ENCODE assay signal across 22 mouse cellular contexts in genomic region chr19:40788004-40788714, GRCm38 (mm10). TPM values are rescaled to one million over a fixed set of nuclear protein-coding genes. Genes with fewer than 3 reads are reported as not detected.
DNase-seq lines count a peak whose midpoint lies in the region; ATAC-seq and TF ChIP-seq lines count a peak whose summit lies in the region.
"Had no signal": no experiment of that assay in that cellular context is flagged by ENCODE, and none has a peak within 500 bp of the region (broad histone marks: within the 10 kb centered on the region; RNA-seq: fewer than 3 reads in every experiment).

No protein-coding gene starts in this region.

- H3K4me1 ChIP-seq in thymus, adult 2 months (replicated peaks; ENCODE audit: control insufficient read depth, insufficient read depth, low read length) = peaks cover 3% of the 10 kb centered on the region; the same call in 1 of the 2 replicates
- H3K4me1 ChIP-seq in G1E (ENCODE audit: insufficient read depth, low read depth, low read length) = peaks cover 37% of the 10 kb centered on the region
- H3K4me1 ChIP-seq in lung, adult 2 months (ENCODE audit: control insufficient read depth, insufficient read depth, low read length) = no peaks in the 10 kb centered on the region
- H3K4me1 ChIP-seq: embryonic facial prominence, embryonic 13.5 days; forebrain, embryonic 12.5 days; heart, embryonic 13.5 days; hindbrain, embryonic 12.5 days had no signal

- peak; percentile 4 for DNase-seq in thymus, adult 2 months
- DNase-seq in thymus, postnatal 4 days = no peak
- peak; percentile 7 for DNase-seq in G1E (ENCODE audit: low spot score)
- peak; percentile 14 for DNase-seq in induced T-regulatory cell, adult 2 months (ENCODE audit: low read depth)
- DNase-seq in naive thymus-derived CD4-positive, alpha-beta T cell, adult 2 months (ENCODE audit: low read depth) = peak; percentile 36
- no peak for DNase-seq in lung, adult 2 months
- no peak for DNase-seq in left cerebral cortex, postnatal 36 days (ENCODE audit: low spot score in 2 of 2)
- DNase-seq in lung, postnatal 4 days = no peak
- DNase-seq: adrenal gland, postnatal 10 days; cerebellum, adult 11 months; cerebellum, adult 8-10 months; gastrocnemius, postnatal 14 days; heart, postnatal 36 days had no signal

- no peak for ATAC-seq in G1E (ENCODE audit: extremely low read depth, insufficient number of reproducible peaks, low FRiP score, poor library complexity, severe bottlenecking)
- ATAC-seq: forebrain, embryonic 16.5 days; hindbrain, embryonic 16.5 days had no signal

- H3K27ac ChIP-seq in thymus, adult 2 months (ENCODE audit: control insufficient read depth, insufficient read depth, low read length) = no peak overlapping the region
- H3K27ac ChIP-seq: embryonic facial prominence, embryonic 13.5 days; forebrain, embryonic 12.5 days; heart, embryonic 13.5 days; hindbrain, embryonic 12.5 days had no signal

- no peaks in the 10 kb centered on the region for H3K36me3 ChIP-seq in thymus, adult 2 months (ENCODE audit: control insufficient read depth, insufficient read depth, low read length)
- H3K36me3 ChIP-seq in G1E (replicated peaks) = no peaks in the 10 kb centered on the region
- H3K36me3 ChIP-seq: embryonic facial prominence, embryonic 13.5 days; forebrain, embryonic 12.5 days; heart, embryonic 13.5 days; hindbrain, embryonic 12.5 days had no signal

- H3K27me3 ChIP-seq in thymus, adult 2 months (ENCODE audit: control insufficient read depth, insufficient read depth, low read length) = no peaks in the 10 kb centered on the region
- H3K27me3 ChIP-seq in G1E (ENCODE audit: insufficient read depth, low read length) = no peaks in the 10 kb centered on the region
- H3K27me3 ChIP-seq: CH12.LX; embryonic facial prominence, embryonic 13.5 days; forebrain, embryonic 12.5 days; hindbrain, embryonic 12.5 days had no signal

- no peak for TF ChIP-seq CTCF in thymus, adult 2 months (IDR thresholded peaks at IDR 0.05; ENCODE audit: borderline replicate concordance, control insufficient read depth, extremely low read depth, insufficient read depth, low read length, poor library complexity)
- TF ChIP-seq CTCF in G1E (IDR thresholded peaks at IDR 0.05; ENCODE audit: low read depth, low read length) = no peak
- no peak for TF ChIP-seq CTCF in lung, adult 2 months (IDR thresholded peaks at IDR 0.05; ENCODE audit: insufficient read depth, low read length)

- 36% methylated on average over 15 of the region's 15 CpGs for WGBS in thymus, adult 2 months
- WGBS in lung, adult 2 months = 60% methylated on average over 15 of the region's 15 CpGs

- intact Hi-C loops in left cerebral cortex, postnatal 36 days (cut with DNase I) = no loop called here

- no peaks in the 10 kb centered on the region; the same call in 1 of the 2 replicates for H3K9me3 ChIP-seq in G1E (replicated peaks)
- H3K9me3 ChIP-seq: embryonic facial prominence, embryonic 13.5 days; forebrain, embryonic 12.5 days; heart, embryonic 13.5 days; hindbrain, embryonic 12.5 days had no signal

- TF ChIP-seq POLR2A in thymus, adult 2 months (IDR thresholded peaks at IDR 0.05; ENCODE audit: control insufficient read depth, extremely low read depth, insufficient read depth, low read length, poor library complexity) = no peak
- TF ChIP-seq POLR2A in lung, adult 2 months (IDR thresholded peaks at IDR 0.05; ENCODE audit: borderline replicate concordance, extremely low read depth, low read depth, low read length) = no peak

- no peak overlapping the region for H3K4me3 ChIP-seq in thymus, adult 2 months (ENCODE audit: control insufficient read depth, insufficient read depth, low read length)
- H3K4me3 ChIP-seq in G1E (ENCODE audit: low read depth, low read length) = no peak overlapping the region
- H3K4me3 ChIP-seq in lung, adult 2 months (replicated peaks; ENCODE audit: extremely low read depth, low read depth, low read length) = no peak overlapping the region
- H3K4me3 ChIP-seq: embryonic facial prominence, embryonic 13.5 days; forebrain, embryonic 12.5 days; heart, embryonic 13.5 days; hindbrain, embryonic 12.5 days had no signal

RNA-seq across cellular contexts. Expression of gene Cc2d2b, which starts 39.6 kb away (rescaled TPM):
- polyA plus RNA-seq in thymus, adult 2 months (2012; rRNA removed) = not detected in 2 replicates
- total RNA-seq in G1E (2014; fragmentation: Nextera tagmentation) (6.1 and 10.8 TPM in 2 replicates), G1E (2017) (3.3 and 3.4 TPM in 2 replicates)
- polyA plus RNA-seq in G1E (2012) = 0.01 and 0.27 TPM in 2 replicates
- 0.02 TPM in 1 of 2 replicates, not detected in the other for polyA plus RNA-seq in lung, adult 2 months (2012; rRNA removed)
- total RNA-seq in left cerebral cortex, postnatal 36 days (2021) = 1 to 10 TPM in 1 of 2 experiments, under 1 TPM in 1; 0.39 to 1.3 TPM
- total RNA-seq: CH12.LX; gastrocnemius, adult 18-20 months; gastrocnemius, postnatal 14 days; heart, postnatal 36 days had no signal
- polyA plus RNA-seq: heart, postnatal 0 days had no signal

RNA-seq across cellular contexts. Expression of gene Ccnj, which starts 42.9 kb away (rescaled TPM):
- 17.6 and 18.8 TPM in 2 replicates for polyA plus RNA-seq in thymus, adult 2 months (2012; rRNA removed)
- total RNA-seq in G1E (2014; fragmentation: Nextera tagmentation) = 9.5 and 15.0 TPM in 2 replicates
- 13.6 and 14.7 TPM in 2 replicates for total RNA-seq in G1E (2017)
- polyA plus RNA-seq in G1E (2012) = 3.4 and 4.1 TPM in 2 replicates
- polyA plus RNA-seq in lung, adult 2 months (2012; rRNA removed) = 13.6 and 14.0 TPM in 2 replicates
- total RNA-seq in left cerebral cortex, postnatal 36 days (2021) = 1 to 10 TPM; 7.1 to 8.9 TPM

Comparison
In these comparisons a context has a peak if more than half of its experiments do, and no peak if none do; other contexts are left out.
1. DNase-seq: peak in thymus, adult 2 months (single experiment), G1E (single experiment), induced T-regulatory cell, adult 2 months (single experiment) and naive thymus-derived CD4-positive, alpha-beta T cell, adult 2 months (single experiment); none in thymus, postnatal 4 days (single experiment), lung, adult 2 months (single experiment), left cerebral cortex, postnatal 36 days (0 of 2) and lung, postnatal 4 days (0 of 2).